Mouse (Mus musculus): ENCODE results near the gene Scgb2b17.
"Not testable (repeated sequence)": the region's sequence is repeated elsewhere in the genome, so short reads cannot be mapped to it uniquely, and the experiment has no call there.

Gene Scgb2b17

GRCm38 (mm10) chr7:33056461-33056860 lies at the start of gene Scgb2b17:
Gene Scgb2b17, minus strand, starts transcription at chr7:33056561.
- not testable (repeated sequence) for DNase-seq (ENCODE audit: low read depth, low spot score)

- not testable (repeated sequence) for DNase-seq (ENCODE audit: low read depth, low spot score)
Measured at GRCm38 (mm10) chr7:33063149-33063548, 6.8 kb upstream of the Scgb2b17 start, which contains the start of gene Scgb1b17. Gene Scgb1b17, plus strand, starts transcription at chr7:33063449.
